Mouse (Mus musculus) lung, postnatal 14 days (tissue): ENCODE results near the gene Gatad2b.
"Not testable (repeated sequence)": the region's sequence is repeated elsewhere in the genome, so short reads cannot be mapped to it uniquely, and the experiment has no call there.

Source experiments
- DNase-seq: peaks from one replicate; pipeline ENCODE4 v3.0.0; 2021

Gatad2b gene

DNA sequence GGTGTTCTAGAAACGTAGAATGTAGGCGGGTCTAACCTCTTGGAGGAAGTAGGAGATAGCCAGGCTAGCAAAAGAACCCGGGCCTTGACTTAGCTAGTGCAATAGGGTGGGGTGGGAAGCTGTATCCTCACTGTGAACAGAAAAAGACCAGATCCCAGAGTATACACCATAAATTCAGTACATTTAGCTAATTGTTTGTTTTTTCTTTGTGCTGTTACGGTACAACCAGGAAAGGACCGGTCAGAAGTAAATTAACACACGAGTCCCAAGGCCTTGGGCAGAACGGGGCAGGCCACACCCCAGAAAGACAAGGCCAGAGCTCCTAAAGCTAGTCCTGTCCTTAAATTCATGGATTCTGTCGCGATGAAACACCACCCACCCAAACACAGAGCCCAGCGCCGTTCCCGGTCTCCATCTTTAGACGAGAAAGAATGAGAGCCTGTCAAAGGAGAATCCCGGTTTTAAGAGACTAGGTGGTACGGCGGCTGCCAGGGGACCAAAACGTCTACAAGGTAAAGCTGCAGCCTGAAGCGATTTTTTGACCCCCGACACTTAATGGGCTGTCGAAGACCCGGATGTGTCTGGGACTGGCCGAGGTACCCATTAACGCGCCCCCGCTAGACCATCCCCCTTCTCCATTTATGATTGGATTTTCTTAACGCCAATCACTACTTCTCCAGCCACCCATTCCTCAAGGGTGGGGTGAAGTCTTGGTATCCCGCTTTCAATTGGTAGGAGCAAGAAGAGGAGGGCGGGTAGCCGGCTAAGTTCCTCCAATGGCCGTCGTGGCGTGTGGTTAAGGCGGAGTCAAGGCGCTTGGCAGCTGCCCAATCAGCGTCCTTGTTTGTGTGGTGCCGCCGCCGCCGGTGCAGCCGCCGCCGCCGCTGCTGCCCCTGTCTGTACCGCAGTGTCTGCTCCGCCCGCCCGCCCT, at the start of gene Gatad2b:
Gatad2b (plus strand) TSS at position 834 of the 931 bp plus-strand sequence.
- peak; percentile 99 for DNase-seq

GRCm38 (mm10) chr3:90245406-90245805, 47.6 kb upstream of the Gatad2b start:
- DNase-seq, result no peak

GRCm38 (mm10) chr3:90247630-90247959, 45.4 kb upstream of the Gatad2b start:
- no peak for DNase-seq

GRCm38 (mm10) chr3:90247960-90248745, 44.8 kb upstream of the Gatad2b start, which contains the start of gene Slc39a1:
Slc39a1 (plus strand) TSS chr3:90248172.
- peak; percentile 94 for DNase-seq

- DNase-seq, result peak; percentile 36
Measured at GRCm38 (mm10) chr3:90248746-90249100, 44.3 kb upstream of the Gatad2b start.

DNA sequence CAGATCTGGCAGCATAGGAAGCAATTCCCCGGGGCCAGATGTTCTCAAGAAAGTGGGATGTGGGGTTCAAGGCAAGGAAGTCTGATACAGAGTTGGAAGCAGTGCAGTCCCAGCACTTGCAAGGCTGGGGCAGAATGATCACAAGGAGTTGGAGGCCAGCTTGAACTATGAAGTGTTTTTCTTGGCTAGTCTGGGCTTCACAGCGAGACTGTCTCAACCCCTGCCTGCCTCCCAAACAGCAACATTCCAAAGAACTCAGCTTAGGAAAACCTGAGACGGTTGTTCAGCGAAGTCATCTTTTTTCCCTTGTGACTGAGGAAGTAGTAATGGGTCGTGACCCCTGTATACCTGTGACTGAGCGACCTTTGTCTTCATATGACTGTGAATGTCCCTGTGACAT, 42.2 kb upstream of the Gatad2b start:
- DNase-seq, result no peak

DNA sequence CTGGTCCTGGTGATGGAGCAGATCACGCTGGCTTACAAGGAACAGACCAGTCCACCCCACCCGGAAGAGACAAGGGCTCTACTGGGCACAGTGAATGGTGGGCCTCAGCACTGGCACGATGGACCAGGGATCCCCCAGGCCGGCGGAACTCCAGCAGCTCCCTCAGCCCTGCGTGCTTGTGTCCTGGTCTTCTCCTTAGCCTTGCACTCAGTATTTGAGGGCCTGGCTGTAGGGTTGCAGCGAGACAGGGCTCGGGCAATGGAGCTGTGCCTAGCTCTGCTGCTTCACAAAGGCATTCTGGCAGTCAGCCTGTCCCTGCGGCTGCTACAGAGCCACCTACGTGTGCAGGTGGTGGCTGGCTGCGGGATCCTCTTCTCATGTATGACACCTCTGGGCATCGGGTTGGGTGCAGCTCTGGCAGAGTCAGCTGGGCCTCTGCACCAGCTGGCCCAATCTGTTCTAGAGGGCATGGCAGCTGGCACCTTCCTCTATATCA, 41.2 kb upstream of the Gatad2b start:
- not testable (repeated sequence) for DNase-seq

GRCm38 (mm10) chr3:90252659-90253058, 40.3 kb upstream of the Gatad2b start:
- not testable (repeated sequence) for DNase-seq

DNA sequence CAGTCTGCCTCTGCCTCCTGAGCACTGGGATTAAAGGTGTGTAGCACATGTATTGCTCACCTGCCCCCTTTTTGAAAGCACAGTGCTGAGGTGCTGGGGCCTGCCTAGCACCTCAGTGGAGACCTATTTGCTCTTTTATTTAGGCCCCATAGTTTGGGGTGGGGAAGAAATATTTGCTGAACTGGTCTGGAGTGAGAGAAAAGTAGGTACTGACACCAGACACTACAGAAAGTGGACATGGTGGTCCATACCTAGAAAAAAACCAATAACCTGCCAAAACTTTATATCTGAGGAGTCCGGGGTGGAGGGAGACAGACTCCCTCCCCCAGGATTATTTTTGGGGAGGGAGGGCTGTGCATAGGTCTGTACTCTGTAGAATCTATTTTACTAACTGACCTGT, 39.8 kb upstream of the Gatad2b start:
- DNase-seq, result not testable (repeated sequence)

GRCm38 (mm10) chr3:90253653-90254418, 39.1 kb upstream of the Gatad2b start, which contains the start of gene Crtc2:
Crtc2 (plus strand) TSS chr3:90254163.
- peak; percentile 95 for DNase-seq

GRCm38 (mm10) chr3:90254419-90255193, 38.4 kb upstream of the Gatad2b start:
- no peak for DNase-seq

DNA sequence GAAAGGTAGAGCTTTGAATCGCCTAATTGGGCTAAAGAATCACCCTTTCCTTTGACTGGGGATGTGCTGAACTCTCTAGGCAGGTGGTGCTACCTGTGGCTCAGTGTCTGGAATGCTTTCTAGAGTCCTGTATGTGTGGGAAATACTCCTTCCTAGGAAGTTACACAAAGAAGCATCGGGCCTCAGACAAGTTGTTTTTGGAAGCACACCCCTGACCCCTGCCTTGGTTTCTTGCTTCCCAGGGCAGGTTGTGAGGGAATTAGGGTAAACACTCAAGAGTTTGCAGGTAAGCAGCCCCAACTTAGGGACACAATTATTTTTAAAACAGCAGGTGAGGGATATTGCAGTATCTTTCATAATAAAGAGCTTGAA, 37.8 kb upstream of the Gatad2b start:
- no peak for DNase-seq

- DNase-seq, result no peak
Measured at GRCm38 (mm10) chr3:90255784-90256353, 37.1 kb upstream of the Gatad2b start.

DNA sequence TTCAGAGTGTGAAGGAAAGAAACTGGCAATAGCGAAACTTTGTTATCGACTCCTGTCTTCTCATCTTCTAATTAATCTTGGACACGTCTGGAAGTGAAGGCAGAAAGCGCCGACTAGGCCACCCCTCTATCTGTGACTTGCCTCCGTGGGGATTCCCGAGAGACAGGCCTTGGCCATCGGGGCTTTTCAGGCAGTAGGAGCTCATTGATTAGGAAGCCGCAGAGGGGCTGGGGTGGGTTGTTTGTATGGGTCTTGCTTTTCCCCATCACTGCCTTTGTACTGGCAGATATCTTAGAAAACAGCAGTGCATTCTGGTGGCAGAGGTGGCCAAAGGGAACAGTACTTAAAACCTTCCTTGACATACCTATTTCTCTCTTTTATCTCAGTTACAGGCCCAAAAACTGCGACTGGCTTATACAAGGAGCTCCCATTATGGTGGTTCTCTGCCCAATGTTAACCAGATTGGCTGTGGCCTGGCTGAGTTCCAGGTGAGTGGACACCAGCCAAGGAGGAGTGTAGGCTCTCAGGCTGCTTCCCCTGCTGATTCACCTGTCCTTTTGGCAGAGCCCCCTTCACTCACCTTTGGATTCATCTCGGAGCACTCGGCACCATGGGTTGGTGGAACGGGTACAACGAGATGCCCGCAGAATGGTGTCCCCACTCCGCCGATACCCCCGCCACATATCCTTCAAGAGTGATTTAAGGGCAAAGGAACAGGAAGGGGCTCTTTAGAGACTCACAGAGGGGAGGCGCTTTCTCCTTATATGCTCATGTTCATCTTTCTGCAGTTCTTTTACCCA, 36.0 kb upstream of the Gatad2b start:
- DNase-seq, result no peak

- DNase-seq, result no peak
Measured at GRCm38 (mm10) chr3:90258521-90258920, 34.5 kb upstream of the Gatad2b start.

- DNase-seq, result no peak
Measured at GRCm38 (mm10) chr3:90263121-90263771, 29.7 kb upstream of the Gatad2b start.

- DNase-seq, result no peak
Measured at GRCm38 (mm10) chr3:90264687-90265033, 28.3 kb upstream of the Gatad2b start.

GRCm38 (mm10) chr3:90265034-90265931, 27.7 kb upstream of the Gatad2b start, which contains the start of gene Dennd4b:
Dennd4b (plus strand) TSS chr3:90265185.
- DNase-seq, result peak; percentile 95
